Mouse (Mus musculus) small intestine, adult 2 months (tissue): ENCODE data around the gene Snapc3. TPM values are rescaled to one million over a fixed set of nuclear protein-coding genes. Genes with fewer than 3 reads are reported as not detected.
"Not testable (repeated sequence)": the region's sequence is repeated elsewhere in the genome, so short reads cannot be mapped to it uniquely, and the experiment has no call there.

Experiments
- H3K27ac ChIP-seq: fragments of 200-500 bp; 2 replicates; pipeline ENCODE4 v1.5.1; 2012; ENCODE audit warnings: low read depth, low read length, control low read depth, inconsistent platforms; ENCODE audit not compliant: insufficient read depth
- H3K27me3 ChIP-seq: fragments of 200-500 bp; 2 replicates; pipeline ENCODE4 v1.6.1; 2012; ENCODE audit warnings: mild to moderate bottlenecking, moderate library complexity, low read length, inconsistent platforms; ENCODE audit not compliant: control insufficient read depth, insufficient read depth
- H3K36me3 ChIP-seq: fragments of 200-500 bp; 2 replicates; pipeline ENCODE4 v1.6.1; 2012; ENCODE audit warnings: mild to moderate bottlenecking, low read length, control low read depth, inconsistent platforms; ENCODE audit not compliant: control insufficient read depth, insufficient read depth
- H3K4me1 ChIP-seq: fragments of 200-500 bp; 2 replicates; pipeline ENCODE4 v1.6.1; 2012; ENCODE audit warnings: low read length, inconsistent platforms, mixed read lengths; ENCODE audit not compliant: control insufficient read depth, insufficient read depth, insufficient read length
- H3K4me3 ChIP-seq: fragments of 200-500 bp; 2 replicates; pipeline ENCODE4 v1.5.1; 2012; ENCODE audit warnings: low read depth, mild to moderate bottlenecking, control low read depth, inconsistent platforms, low read length, moderate library complexity
- CTCF ChIP-seq: fragments of 200-500 bp; IDR thresholded peaks from 2 replicates; pipeline ENCODE4 v1.5.1; 2012; ENCODE audit warnings: low read depth, mild to moderate bottlenecking, control low read depth, inconsistent platforms, low read length, moderate library complexity, mixed read lengths; ENCODE audit not compliant: insufficient replicate concordance, insufficient read length; ENCODE audit errors: extremely low read depth
- POLR2A ChIP-seq: fragments of 200-500 bp; IDR thresholded peaks from 2 replicates; pipeline ENCODE4 v1.6.1; 2012; ENCODE audit warnings: low read depth, mild to moderate bottlenecking, control low read depth, inconsistent platforms, low read length, moderate library complexity
- WGBS: fragments of 180-500 bp; shearing (Covaris S2); methylation state at CpG from one replicate; pipeline ENCODE4 v1.1.7; 2018; 5-methylcytosine and 5-hydroxymethylcytosine counted together
- polyA plus RNA-seq: library from polyadenylated mRNA; depleted of rRNA; stranded (reverse); fragments of >200 nt; gene quantifications from 2 replicates; pipeline ENCODE4 v1.2.3, GENCODE M21; 2012; rRNA removed

Snapc3 gene
- polyA plus RNA-seq, 1 experiment: 11.3 TPM

- WGBS: 42% methylated on average over 2 of the region's 2 CpGs
- Histone ChIP-seq H3K27me3 (no peaks in the 10 kb centered on the region), H3K36me3 (no peaks in the 10 kb centered on the region), H3K4me1 (peaks cover 3% of the 10 kb centered on the region; the same call in 1 of the 2 replicates), H3K4me3 (no peak overlapping the region), H3K27ac (peak overlapping the region; percentile 16; the same call in 1 of the 2 replicates)
- TF ChIP-seq CTCF (no peak), POLR2A (no peak)
These were observed 95.1 kb downstream of the Snapc3 start for GRCm38 (mm10) chr4:83512644-83513043.

- Histone ChIP-seq H3K27me3 (no peaks in the 10 kb centered on the region), H3K4me3 (no peak overlapping the region), H3K36me3 (no peaks in the 10 kb centered on the region), H3K27ac (no peak overlapping the region), H3K4me1 (peaks cover 3% of the 10 kb centered on the region; the same call in 1 of the 2 replicates)
- WGBS: 81% methylated on average over 1 of the region's 1 CpGs
- no peak for TF ChIP-seq POLR2A
- TF ChIP-seq CTCF: no peak
These were observed 96.7 kb downstream of the Snapc3 start for GRCm38 (mm10) chr4:83514183-83514582.

- H3K4me1 ChIP-seq: peaks cover 3% of the 10 kb centered on the region; the same call in 1 of the 2 replicates
- TF ChIP-seq CTCF: no peak
- TF ChIP-seq POLR2A: no peak
- H3K4me3 ChIP-seq: no peak overlapping the region
- H3K36me3 ChIP-seq: no peaks in the 10 kb centered on the region
- H3K27me3 ChIP-seq: no peaks in the 10 kb centered on the region
- no peak overlapping the region for H3K27ac ChIP-seq
- WGBS: 87% methylated on average over 10 of the region's 10 CpGs
These were observed 97.6 kb downstream of the Snapc3 start for GRCm38 (mm10) chr4:83514976-83515669.

- not testable (repeated sequence) for H3K4me3 ChIP-seq, H3K36me3 ChIP-seq, H3K4me1 ChIP-seq, H3K27ac ChIP-seq, H3K27me3 ChIP-seq
- WGBS: 83% methylated on average over 6 of the region's 6 CpGs
These were observed 98.6 kb downstream of the Snapc3 start for GRCm38 (mm10) chr4:83516144-83516543.

Other genes starting within 250 kb of the Snapc3 start
- gene Ttc39b, start 93.5 kb upstream of the Snapc3 start, polyA plus RNA-seq: 1.4 and 1.9 TPM in 2 replicates
- gene Psip1, start 68.7 kb downstream of the Snapc3 start, polyA plus RNA-seq: 9.1 and 14.1 TPM in 2 replicates
- 0.22 and 0.27 TPM in 2 replicates for gene Ccdc171, start 107.8 kb downstream of the Snapc3 start, polyA plus RNA-seq